Mouse (Mus musculus) layer of hippocampus, adult 8-10 months (tissue): Measurements from ENCODE around the gene Notch4. TPM values are rescaled to one million over a fixed set of nuclear protein-coding genes. Genes with fewer than 3 reads are reported as not detected.
"Not testable (repeated sequence)": the region's sequence is repeated elsewhere in the genome, so short reads cannot be mapped to it uniquely, and the experiment has no call there.

Source experiments
- DNase-seq, 2 experiments: peaks; one replicate each; pipeline ENCODE4 v3.0.0; 2022; ENCODE audit warnings: low spot score in 2 of 2
- total RNA-seq, 4 experiments: library from RNA; stranded (reverse); gene quantifications; 2 replicates each; pipeline ENCODE4 v1.2.4; 2022

The Notch4 gene
- total RNA-seq: 10 to 100 TPM; 10.3 to 13.5 (median 11.3) TPM

DNA sequence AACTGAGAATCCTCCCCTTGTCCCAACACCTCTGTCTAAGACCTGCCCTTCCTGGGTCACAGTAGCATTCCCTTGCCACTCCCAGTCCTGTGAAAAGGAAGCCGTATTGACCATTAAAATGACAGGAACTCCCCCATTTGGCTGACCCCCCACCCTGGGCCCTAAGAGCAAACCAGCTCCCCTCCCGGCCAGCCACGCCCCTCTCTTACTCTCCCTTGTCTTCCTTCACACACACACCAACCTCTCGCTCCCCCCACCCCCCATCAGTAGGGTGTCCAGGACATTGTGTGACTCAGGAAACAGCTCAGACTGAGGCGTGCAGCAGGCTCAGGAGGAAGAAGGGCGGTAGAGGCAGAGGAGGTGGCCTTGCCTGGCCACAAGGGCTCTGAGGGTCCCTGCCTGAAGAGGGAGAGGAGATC, at the start of gene Notch4:
Notch4 (plus strand) TSS at position 266 of the 419 bp plus-strand sequence.
- DNase-seq: no peak

DNA sequence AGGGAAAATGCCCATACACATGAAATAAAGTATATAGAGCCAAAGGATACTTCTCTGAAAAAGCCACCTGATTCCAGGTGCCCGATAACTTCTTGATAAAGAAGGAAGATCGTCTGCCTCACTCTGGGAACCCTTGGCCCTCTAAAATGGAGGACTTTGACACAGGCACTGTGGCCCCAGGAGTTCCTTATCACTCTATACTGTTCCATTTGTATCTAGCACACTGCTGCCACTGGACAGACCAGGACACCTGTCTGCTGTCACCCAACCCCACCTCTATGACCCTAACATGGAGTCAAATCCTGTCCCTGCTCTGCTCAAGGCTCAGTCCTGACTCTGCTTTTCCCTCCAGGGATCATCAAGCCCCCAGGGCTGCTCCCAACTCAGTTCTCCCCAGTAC, 47.6 kb upstream of the Notch4 start:
- no peak for DNase-seq

DNA sequence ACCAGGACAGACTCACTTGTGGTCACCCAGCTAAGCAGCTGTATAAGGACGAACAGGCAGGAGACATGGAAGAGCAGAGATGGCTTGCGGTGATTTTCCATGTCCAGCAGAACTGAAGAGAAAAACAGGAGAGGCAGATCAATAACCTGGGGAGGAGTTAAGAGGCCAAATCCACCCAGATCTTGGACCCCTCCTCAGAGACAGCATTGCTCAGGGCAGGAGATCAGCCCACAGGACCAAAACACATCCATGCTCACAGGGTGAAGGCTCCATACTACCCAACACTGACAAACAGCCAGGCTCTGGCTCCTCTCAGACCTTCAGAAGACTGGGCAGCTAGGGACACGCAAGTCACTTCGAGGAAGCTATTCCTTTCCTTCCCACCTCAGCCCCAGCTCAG, 46.8 kb upstream of the Notch4 start, which contains the start of gene Btnl6:
Btnl6 (minus strand) TSS at position 101 of the 400 bp plus-strand sequence.
- no peak for DNase-seq

DNA sequence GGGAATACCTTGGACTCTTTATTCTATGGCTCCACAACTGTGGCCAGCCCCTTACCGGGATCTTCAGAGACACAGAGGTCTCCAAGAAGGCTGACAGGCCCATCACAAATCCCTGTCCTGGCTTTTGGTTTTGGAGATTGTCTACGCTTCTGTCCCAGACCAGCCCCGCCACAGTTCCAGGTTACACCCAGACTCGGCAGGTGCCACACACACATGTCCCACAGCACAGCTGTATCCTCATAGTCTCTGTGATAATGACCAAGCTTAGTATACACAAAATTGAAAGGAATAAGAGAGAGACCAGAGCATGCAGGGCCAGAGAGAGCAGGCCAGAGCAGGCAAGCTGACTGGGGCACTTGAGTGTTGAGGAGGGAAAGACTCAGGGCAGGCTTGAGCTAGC, 46.3 kb upstream of the Notch4 start:
- DNase-seq: no peak

DNA sequence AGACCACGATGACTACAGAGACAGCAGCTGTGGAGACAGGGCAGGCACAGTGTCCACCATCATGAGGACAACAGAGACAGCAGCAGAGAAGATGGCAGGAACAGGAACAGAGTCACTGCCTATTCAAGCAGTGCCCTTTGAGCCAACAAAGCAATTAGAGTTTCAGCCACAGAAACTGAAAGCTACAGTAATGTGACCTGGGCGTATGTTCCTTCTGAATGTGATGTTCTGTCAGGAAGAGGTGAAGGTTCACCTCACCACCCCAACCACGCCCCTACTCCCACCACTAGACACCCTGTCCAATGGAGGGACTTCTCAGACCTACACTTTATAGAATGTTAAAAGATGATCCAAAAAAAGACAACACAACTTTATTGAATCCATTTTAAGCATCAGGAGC, 45.5 kb upstream of the Notch4 start:
- not testable (repeated sequence) for DNase-seq

DNA sequence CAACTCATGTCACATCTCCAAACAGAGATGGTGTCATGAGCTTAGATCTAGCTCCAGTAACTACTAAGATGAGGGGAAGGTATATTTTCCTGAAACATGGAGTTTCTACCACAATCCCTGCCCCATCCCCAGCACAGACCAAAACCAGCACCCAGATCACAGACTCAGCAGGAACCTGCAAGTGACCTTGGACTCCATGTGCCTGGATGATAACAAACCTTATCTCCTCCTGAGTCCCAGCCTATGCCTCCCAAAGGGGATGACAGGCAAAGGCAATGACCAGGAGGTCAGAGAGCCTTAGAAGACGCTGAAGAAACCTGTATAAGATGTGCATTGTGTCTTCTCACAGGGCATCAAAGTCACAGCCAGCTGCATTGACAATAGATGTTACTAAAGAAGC, 45.1 kb upstream of the Notch4 start:
- no peak for DNase-seq

DNA sequence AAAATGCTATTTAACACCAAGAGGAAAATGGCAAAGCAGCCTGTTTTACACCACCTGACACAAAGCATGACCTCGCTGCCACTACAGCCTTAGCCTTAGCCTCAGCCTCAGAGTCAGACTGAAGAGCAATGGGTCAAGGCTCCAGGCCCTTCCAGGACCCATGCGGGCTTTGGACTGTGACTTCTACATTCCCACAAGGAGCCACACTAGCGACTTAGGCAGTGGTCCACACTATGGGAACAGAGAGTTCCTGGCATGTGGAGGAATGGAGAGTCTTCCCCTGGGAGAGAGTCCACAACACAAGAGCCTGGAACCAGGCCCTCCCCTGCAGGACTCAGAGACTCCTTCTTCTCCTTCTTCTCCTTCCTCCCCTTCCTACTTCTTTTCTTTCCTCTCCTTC, 31.4 kb upstream of the Notch4 start:
- no peak for DNase-seq

DNA sequence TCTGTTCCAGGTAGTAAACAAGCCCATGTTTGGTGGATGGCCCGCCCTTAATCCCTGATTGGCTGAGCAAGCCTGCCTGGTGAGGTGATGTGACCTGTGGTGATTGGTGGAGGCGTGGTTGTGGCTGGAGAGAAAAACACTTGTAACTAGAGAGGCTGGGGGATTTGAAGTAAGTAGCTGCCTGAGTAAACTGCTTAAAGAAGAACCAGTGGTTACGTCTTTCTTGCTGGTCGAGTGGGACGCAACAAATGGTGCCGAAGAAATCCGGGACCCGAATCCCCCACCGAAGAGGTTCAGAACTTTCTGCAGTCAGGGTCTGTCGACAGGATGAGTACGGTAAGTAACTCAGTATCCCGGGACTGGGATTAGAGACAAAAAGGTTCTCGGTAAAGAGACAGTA, 20.5 kb upstream of the Notch4 start:
- not testable (repeated sequence) for DNase-seq

DNA sequence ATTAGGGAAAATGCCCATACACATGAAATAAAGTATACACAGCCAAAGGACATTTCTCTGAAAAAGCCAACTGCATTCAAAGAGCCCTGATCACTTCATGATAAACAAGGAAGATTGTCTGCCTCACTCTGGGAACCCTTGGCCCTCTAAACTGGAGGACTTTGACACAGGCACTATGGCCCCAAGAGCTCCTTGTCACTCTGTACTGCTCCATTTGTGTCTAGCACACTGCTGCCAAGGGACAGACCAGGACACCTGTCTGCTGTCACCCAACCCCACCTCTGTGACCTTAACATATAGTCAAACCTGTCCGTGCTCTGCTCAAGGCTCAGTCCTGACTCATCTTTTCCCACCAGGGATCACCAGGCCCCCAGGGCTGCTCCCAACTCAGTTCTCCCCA, 17.3 kb upstream of the Notch4 start:
- DNase-seq: no peak

DNA sequence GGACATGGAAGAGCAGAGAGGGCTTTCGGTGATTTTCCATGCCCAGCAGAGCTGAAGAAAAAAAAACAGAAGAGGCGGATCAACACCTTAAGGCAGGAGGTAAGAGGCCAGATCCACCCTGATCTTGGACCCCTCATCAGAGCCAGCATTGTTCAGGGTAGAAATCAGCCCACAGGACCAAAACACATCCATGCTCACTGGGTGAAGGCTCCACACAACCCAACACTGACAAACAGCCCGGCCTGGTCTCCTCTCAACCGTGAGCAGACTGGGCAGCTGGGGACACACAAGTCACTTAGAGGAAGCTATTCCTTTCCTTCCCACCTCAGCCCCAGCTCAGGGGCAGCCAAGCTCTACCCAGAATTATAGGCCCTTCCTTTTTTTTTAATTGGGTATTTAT, 16.5 kb upstream of the Notch4 start:
- DNase-seq: no peak

DNA sequence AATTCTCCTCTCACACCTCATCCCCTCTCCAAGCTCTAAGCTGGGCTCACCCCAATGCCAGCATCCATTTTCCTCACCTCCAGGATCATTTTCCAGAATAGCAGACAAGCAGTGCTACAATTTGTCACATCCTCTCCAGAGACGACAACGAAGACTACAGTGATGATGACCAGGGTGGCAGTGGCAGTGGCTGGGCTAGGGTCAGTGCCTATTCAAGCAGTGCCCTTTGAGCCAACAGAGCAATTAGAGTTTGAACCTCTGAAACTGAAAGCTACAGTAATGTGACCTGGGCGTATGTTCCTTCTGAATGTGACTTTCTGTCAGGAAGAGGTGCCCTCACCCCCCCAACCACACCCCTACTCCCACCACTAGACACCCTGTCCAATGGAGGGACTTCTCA, 14.9 kb upstream of the Notch4 start:
- no peak for DNase-seq

DNA sequence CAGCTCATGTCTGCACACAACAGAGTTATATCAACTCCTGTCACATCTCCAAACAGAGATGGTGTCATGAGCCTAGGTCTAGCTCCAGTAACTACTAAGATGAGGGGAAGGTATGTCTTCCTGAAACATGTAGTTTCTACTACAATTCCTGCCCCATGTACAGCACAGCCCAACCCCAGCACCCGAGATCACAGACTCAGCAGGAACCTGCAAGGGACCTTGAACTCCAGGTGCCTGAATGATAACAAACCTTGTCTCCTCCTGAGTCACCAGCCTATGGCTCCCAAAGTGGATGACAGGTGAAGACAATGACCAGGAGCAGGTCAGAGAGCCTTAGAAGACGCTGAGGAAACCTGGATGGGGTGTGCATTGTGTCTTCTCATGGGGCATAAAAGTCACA, 14.2 kb upstream of the Notch4 start:
- no peak for DNase-seq

DNA sequence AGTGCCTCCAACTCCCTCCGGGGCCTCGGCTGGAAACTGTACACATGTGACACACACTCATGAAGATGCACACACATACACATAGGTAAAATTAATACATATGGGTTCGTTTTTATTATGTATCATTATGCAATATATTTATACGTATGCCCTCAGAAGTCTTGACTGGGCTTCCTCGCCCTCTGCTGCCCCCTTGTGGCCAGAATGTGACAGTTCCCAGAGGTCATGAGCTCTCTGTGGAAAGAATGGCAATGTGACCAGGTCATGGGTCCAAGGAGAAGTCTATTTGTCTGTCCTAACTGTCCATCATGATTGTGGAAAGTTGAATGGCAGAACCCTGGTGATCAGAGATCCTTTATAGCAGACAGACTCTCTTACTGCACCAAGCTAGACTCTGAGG, 8.6 kb upstream of the Notch4 start:
- peak; percentile 51 to 74 for DNase-seq

DNA sequence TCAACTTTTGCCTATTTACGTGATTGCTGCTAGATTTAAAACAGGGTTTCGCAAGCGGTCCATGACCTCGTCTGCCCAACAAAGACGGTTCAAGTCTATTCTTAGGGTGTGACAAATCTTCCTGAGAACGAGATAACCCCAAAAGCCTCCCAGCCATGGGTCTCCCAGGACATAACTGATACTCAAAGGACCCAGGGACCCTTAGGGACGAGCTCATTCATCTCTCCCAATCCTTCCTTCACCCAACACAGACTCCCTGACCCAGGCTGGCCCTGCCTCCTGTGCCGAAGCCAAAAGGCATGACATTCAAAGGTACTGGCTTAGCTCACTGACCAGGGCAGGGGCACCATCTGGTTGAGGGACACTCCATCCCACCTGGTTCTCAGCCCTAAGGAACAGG, 7.7 kb upstream of the Notch4 start:
- DNase-seq: no peak

DNA sequence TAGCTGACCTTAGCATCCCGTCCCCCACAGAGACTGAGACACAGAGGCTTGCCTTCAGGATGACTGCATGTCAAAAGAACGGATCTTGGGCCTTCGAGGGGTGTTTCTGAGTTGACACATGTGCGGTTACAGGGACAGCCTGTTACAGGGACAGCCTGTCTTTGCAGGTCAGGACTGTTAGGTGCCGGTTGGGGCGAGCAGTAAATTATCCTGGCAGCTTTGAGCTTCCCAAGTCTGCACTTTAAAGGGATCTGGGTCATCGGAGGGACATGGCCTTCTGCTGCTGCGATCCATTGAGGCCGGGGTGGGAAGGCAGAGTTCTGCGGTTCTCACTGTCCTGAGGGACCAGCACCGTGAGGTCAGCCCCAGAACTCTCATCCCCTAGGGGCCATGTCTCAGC, 6.7 kb upstream of the Notch4 start:
- DNase-seq: no peak

DNA sequence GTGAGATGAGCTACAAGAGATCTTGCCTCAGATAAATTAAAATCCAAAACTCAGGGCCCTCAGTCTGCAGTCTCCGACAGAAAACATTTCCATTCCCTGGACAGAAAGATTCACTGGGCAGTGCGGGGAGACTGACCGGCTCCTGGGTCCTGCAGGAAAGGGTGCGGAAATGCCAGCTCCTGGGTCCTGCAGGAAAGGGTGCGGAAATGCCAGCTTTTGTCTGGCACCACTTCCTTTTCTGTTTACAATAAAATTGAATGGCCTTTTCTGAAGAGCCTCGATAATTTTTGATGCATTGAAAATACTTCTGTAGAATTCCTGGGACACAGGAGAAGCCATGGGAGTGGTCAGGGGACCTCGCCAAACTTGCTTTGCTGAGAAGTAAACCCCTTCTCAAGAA, 5.0 kb upstream of the Notch4 start:
- DNase-seq: no peak

DNA sequence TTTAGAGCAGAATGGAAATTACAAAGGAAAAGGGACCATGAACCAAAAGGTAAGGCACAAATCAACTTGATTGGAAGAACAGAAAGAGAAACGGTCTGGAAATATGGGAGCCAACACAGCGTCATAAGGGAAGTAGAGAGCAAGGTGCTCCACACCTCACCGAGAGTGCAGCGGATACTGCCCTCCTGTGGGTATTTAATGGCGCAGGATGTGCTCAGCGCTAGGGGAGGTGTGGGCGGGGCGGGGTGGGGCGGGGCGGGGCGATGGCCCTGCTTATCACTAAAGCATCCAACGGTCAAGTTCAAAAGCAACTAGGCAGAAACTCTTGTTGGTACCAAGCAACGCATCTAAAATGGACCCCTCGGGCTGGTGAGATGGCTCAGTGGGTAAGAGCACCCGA, 4.2 kb upstream of the Notch4 start:
- DNase-seq: no peak

DNA sequence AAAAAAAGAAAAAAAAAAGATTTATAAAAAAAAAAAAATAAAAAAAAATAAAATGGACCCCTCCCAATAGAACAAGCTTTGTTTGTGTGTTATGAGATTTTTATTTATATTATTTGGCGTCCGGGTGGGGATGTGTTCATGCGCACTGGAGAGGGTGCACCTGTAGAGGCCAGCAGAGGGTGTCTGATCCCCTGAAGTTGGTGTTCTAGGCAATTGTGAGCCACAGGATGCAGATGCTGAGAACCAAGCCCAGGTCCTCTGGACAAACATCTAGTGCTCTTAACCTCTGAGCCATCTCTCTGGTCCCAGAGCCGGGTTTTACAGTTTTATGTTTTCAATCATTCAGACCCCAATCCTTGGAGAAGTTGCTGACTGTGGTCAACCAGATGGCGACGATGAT, 3.6 kb upstream of the Notch4 start:
- no peak for DNase-seq

DNA sequence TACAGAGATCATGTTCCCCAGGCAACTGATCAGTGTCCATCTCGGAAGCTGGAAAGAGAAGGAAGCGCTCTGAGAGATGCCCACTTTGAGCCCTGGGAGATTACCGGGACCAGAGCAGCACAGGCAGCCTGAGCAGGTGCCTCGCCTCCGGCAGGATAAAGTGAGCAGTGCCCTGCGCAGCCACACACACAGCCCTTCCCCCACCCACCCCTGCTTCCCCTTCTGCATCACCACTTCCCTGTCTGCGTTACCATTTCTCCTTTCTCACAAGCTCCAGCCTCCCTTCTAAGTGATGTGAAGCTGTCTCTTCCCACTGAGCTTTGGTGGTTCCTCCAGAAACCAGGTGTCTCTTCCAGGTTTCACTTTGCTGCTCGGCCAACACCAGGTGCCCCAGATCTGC, 2.9 kb upstream of the Notch4 start:
- no peak for DNase-seq

DNA sequence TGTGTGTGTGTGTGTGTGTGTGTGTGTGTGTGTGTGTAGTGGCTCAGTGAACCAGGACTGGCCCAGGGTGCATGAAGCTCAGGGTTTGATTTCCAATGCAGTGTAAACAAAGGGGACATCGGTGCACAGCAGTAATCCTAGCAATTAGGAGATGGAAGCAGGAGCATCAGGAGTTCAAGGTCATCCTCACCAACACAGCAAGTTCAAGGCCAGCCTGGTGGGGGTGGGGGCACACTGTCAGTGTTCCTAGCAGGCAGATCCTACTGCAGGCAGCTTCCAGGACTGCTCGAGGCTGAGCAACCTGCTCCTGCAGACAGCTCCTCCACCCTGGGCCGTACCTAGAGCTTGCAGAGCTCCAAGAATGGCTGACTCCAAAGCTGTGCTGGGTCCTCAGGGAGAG, 1.5 kb upstream of the Notch4 start:
- no peak for DNase-seq

DNA sequence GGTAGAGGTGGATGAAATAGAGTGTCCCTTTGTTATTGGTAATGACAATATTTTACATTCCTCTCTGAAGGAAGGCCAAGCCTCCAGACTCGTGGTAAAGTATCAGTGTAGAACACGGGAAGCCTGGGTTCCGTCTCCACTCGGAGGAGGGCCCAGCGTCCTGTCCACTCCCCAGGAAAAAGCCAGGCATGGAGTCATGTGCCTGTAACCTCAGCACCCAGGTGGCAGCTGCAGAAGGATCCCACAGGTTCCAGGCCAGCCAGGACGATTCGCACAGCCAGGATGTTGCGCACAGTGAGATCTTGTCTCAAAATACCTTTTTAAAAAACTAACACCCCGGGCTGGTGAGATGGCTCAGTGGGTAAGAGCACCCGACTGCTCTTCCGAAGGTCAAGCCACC, 714 bp upstream of the Notch4 start:
- DNase-seq: no peak

DNA sequence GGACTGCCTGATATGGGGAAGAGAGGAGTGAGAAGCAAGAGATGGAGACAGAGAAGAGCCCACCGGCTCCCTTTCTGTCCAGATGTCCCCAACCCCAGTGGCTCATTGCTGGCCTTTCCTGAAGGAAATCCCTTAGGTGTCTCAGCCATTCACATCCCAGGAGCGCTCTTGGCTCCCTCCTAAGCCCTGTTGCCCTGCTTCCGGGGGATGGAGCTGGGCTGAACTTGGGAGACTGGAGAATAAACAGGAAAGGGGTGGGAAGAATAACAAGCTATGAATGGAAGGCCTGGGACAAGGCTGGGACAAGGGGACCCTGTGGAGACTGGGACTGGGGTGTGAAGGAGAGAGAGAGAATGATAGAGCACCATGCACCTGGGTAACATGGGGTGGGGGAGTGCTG, 728 bp downstream of the Notch4 start:
- DNase-seq: no peak

DNA sequence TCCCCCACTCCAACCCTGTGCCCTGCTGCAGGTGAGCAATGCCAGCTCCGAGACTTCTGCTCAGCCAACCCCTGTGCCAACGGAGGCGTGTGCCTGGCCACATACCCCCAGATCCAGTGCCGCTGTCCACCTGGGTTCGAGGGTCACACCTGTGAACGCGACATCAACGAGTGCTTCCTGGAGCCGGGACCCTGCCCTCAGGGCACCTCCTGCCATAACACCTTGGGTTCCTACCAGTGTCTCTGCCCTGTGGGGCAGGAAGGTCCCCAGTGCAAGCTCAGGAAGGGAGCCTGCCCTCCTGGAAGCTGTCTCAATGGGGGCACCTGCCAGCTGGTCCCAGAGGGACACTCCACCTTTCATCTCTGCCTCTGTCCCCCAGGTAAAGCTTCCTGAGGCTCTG, 3.2 kb downstream of the Notch4 start:
- DNase-seq: no peak

DNA sequence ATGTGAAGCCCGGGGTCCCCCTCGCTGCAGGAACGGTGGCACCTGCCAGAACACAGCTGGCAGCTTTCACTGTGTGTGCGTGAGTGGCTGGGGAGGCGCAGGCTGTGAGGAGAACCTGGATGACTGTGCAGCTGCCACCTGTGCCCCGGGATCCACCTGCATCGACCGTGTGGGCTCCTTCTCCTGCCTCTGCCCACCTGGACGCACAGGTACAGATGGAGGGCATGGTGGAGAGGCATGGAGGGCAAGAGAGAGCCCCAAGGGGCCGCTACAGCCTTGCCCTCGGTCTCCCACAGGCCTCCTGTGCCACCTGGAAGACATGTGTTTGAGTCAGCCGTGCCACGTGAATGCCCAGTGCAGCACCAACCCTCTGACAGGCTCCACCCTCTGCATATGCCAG, 4.4 kb downstream of the Notch4 start:
- no peak for DNase-seq

DNA sequence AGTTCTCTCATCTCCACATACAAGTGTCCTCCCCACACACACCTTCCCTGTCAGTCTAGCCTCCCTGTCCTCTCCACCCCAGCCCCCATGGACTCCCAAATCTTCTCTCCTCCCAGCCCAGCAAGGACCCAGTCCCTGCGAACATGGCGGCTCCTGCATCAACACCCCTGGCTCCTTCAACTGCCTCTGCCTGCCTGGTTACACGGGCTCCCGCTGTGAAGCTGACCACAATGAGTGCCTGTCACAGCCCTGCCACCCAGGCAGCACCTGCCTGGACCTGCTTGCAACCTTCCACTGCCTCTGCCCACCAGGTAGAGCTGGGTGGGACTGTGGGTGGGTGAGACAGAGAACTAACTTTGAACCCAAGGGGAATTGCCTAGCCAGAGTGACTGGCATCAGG, 5.9 kb downstream of the Notch4 start:
- DNase-seq: no peak
